Mouse (Mus musculus) heart, postnatal 10 days (tissue): ENCODE data around the gene Igf2bp1. TPM values are rescaled to one million over a fixed set of nuclear protein-coding genes. Genes with fewer than 3 reads are reported as not detected.

Experiments used
- DNase-seq, 2 experiments: peaks; one replicate each; pipeline ENCODE4 v3.0.0; 2021
- intact Hi-C: fragments of 180-260 bp; cut with DNase I; formaldehyde crosslinking; loops from one replicate; pipeline ENCODE4 v1.15.1; 2025
- total RNA-seq, 2 experiments: library from RNA; stranded (reverse); gene quantifications; 2 replicates each; pipeline ENCODE4 v1.2.3; 2021

Gene Igf2bp1
- total RNA-seq, 2 experiments from 2014 or later, result 0.45 to 0.72 TPM

DNA sequence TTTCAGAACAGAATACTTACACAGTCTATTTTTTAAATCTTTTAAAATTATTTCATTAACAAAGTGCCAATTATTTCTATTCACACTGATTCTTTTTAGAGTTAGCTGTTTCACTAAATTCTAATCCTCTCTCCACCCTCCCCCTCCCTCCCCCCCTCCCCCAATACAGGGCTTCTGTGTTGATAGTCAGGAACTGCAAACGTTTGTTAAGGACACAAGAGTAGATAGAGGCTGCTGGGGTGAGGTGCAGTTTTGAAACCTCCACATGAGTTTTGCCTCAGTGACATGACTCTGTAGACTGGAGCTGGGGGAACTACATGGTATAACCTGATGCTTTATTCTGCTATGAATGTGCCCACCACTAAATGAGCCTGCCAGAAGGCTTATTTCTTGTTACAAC lies 3.1 kb upstream of the Igf2bp1 start:
- intact Hi-C loops, result loop anchor here (5.0 to 10.0 kb wide), 2 partner anchors 193 to 266 kb away; partner anchors contain the start of gene Hoxb9
- no peak for DNase-seq

DNA sequence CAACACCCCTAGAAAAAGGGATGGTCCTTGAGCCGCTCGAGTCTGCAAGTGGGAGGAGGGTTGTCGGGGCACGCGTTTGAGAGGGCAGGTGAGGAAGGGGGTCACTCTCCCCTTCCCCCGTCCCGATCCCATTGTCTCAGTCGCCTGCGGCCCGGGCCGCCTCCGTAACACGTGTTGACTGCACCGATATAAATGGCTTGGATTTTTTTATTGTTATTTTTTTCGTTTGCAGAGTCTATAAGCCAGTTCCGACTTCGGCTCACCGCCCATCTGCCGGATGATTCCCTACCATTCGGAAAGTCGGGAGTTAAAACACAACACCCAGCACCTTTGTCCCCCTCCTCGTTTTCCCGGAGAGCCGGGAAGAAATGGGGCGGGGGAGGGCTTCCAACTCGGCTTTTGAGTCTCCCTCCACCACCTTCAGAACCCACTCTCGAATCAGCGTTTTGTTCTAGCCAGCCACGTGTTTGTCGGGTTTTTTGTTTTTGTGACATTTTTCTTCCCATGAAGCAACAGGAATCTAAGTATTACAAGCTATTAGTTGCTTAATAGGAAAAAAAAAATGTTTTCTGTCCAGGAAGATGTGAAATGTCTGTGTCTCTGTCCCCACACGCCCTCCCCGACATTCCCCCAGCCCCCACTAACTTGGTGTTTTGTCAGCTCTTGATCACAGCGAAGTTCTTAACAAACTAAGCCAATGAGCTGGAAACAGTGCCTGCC lies 1.9 kb upstream of the Igf2bp1 start:
- DNase-seq, result peak; percentile 48 to 52
- intact Hi-C loops, result loop anchor here (5.0 to 10.0 kb wide), 2 partner anchors 195 to 267 kb away; partner anchors contain the start of gene Hoxb9

DNA sequence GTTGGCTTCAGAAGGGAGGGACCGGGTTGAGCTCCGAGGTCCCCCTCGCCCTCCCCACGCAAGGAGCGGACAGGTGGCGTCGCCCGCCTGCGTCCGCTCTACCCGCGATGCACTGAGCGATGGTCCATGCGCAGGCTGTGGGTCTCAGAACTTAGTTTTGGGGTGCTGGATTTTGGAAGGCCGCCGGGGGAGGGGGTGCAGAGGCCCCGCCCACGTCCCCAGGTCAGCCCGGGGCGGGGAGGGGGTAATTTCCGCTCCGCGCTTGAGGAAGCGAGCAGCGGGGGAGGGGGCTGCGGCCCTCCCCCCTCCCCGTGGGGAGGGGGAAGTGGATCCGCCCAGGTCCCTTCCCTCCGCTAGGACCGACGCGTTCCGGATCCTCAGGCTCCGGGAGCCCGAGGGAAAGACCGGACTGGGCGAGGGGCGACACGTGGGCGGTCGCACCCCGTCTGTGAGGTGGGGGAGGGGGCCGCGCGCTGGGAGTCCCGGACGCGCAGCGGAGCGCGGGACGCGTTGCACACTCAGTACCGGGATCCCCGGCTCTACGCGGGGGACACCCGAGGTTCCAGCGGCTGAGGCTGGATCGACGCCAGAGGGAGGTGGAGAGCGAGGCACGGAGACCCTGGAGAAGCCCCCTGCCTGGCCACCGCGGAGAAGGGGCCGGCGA lies 1.2 kb upstream of the Igf2bp1 start:
- intact Hi-C loops, result loop anchor here (5.0 to 10.0 kb wide), 2 partner anchors 195 to 268 kb away; partner anchors contain the start of gene Hoxb9
- peak; percentile 23 to 53 for DNase-seq

DNA sequence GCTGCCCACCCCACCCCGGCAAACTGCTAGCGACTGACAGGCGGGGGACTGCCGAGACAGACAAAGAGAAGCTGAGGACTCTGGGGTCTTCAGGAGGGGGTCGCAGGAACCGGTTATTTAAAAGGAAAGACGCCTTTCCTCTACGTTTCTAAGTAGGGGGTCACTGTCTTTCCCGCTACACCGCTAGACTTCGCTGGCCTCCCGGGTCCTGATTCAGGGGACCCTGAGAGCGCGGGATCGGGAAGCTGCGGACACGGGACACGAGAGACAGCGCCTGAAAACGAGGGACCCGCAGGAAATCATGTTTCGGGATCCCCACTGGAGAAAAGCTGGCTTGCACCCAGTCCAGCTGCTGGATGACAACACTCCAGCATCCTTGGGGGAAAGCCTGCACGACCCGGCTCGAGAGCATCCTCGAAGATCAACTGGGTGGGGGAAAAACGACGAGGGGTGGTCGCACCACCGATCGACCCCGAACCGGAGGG lies 669 bp upstream of the Igf2bp1 start:
- intact Hi-C loops, result loop anchor here (5.0 to 10.0 kb wide), 2 partner anchors 196 to 268 kb away; partner anchors contain the start of gene Hoxb9

DNA sequence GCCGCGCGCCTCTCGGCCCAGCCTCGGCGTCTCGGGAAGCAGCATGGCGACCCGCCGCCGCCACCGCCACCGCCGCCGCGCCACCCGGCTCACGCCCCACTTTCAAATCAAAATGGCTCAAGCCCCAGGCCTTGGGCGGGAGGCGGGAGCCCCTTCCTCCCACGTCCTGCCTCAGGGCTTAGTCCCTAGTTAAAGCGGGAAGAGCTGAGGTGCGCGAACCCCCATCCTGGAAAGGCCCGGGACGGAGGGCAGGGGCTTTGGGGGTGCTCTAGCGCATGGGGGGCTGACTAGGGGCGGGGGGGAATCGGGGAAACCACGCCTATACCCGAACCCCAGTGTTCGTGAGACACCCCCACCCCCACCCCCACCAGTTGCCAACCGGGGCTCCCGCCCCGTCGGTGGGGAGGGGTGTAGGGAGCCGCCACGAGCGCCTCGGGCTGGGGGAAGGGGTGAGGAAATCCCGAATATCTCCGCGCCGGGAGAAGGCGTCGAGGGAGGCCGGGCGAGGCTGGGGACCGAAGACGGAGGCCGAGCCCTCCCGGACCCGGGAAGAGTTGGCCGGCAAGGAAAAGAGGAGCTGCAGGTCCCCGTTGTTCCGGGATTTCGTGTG lies 842 bp downstream of the Igf2bp1 start:
- peak in 1 of 2 experiments; percentile 52 for DNase-seq
- intact Hi-C loops, result loop anchor here (5.0 to 10.0 kb wide), 2 partner anchors 197 to 270 kb away; partner anchors contain the start of gene Hoxb9

More for the DNA sequence above, 669 bp upstream of the Igf2bp1 start:
- DNase-seq, result peak; percentile 49 to 56

DNA sequence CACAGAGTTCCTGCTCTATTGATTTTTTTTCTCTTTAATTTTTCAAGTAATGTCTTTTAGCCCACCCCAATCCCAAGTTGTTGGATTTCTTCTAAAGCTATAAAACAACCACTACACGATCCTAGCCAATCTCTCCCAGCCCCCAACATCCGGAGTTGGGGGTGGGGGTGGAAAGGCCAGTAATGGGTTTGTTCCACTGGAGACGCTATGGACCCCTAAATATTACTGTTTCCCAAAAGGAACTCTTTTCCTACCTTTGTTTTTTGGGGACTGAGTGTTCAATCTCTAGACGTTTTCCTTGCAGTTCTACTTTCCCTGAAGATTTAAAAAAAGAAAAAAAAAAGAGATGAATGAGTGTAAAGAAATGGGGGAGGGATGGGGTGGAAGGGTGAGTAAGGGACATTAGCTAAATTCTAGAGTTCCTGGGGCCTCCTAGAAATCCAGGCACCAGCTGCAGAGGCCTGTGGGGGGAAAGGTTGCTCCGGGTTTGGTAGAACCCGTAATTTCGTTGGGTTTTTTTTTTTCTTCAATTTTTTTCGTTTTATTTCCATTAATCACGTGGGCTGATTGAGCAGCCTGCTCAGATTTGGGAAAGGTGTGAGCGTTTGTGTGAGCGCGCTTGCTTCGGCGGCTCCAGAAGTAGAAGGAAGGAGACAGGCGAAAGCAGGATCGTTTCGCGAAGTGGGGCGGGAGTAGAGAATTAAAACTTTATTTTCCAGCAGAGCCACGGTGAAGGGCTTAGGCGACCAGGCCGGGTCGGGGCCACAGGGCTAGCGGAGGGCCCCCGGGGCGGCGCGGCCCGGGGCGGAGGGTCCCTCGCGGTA lies 1.6 kb downstream of the Igf2bp1 start:
- intact Hi-C loops, result loop anchor here (10.0 kb wide), 1 partner anchor 271 kb away; the partner anchor contains the start of gene Hoxb9
- DNase-seq, result peak in 1 of 2 experiments; percentile 51

DNA sequence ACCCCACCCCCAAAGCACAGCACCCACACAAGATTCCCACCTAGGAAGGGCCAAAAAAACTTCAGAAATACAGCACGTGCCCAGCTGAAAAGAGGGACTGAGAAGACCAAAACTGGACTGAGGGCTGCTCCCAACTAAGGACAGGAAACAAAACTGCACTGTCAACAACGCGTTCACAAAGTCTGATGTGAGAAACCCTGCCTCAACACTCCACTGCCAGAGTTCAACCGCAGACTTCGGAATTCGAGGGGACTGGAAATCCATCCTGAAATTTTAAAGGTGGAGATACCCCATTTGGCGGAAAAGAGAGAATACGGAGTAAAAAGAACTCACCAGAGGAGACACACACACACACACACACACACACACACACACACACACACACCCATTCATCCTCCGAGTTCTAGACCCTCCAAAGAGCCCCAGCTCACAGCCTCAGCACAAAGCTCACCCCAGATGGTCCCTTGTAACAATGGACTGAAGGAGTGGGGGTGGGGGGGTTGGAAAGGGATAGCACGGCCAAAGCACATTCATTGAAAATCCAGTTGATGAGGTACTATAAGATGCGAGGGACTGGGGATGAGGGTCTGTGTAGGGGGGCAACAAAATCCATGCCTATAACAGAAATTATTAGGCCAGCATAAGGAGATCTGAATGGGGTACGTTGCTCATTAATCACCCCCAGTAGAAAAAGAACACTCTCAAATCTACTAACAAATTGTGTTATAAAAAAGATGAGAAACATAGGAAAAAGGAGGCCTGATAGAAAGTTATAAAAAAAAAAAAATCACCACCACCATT lies 2.4 kb downstream of the Igf2bp1 start:
- intact Hi-C loops, result loop anchor here (10.0 kb wide), 1 partner anchor 272 kb away; the partner anchor contains the start of gene Hoxb9

DNA sequence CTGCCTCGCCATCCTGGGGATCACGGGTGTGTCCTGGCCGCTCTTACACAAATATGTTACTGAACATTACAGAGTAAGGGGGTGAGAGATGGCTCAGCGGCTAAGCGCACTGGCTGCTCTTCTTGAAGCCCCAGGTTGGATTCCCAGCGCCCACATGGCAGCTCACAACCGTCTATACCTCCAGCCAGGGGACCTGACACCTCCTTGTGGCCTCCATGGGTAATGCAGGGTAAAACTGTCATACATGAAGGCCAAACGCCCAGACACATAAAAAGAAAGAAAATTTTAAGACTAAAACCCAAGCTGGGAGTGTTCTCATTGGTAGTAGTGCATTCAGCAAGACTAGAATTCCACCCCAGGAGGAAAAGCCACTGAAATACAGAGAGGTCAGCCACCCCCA lies 11.6 kb downstream of the Igf2bp1 start:
- intact Hi-C loops, result no loop called here
- DNase-seq, result no peak

More for the DNA sequence above, 2.4 kb downstream of the Igf2bp1 start:
- no peak for DNase-seq

DNA sequence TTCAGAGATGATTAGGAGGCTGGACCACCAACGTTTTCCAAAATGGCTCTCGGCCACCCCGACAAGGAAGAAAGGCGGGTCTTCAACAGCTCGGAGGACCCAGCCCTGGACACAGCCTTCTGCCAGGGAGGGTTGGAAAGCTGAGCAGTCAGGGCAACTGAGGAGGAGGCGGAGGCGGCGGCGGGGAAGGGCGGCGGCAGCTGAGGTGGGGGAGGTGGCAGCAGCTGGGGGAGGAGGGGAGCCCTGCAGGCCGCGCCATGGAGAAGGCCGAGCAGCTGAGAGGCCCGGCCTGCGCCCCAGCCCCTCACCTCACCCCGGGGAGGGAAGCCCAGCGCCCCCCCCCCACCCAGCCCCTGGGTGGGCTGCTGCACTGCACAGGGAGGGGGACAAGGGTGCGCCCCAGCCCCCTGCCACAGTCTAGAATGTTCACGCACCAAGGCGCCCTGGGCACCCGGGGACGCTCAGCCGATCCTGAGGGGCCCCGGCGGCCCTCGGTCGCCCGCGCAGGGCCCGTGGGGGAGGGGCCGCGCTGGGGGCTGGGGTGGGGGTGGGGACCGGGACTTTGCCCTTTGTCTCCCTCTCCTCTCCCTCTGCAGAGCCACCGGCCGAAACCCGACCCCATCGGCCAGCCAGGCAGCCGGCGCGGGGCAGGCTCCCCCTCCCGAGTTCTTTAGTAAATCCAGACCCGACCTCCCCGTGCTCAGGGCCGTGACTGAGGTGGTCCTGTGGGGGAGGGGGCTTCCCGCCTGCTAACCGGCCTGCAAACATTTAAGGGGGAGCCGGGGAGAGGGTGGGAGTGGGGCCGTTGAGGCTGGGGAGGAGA lies 14.6 kb downstream of the Igf2bp1 start:
- DNase-seq, result peak; percentile 39 to 60
- intact Hi-C loops, result no loop called here

DNA sequence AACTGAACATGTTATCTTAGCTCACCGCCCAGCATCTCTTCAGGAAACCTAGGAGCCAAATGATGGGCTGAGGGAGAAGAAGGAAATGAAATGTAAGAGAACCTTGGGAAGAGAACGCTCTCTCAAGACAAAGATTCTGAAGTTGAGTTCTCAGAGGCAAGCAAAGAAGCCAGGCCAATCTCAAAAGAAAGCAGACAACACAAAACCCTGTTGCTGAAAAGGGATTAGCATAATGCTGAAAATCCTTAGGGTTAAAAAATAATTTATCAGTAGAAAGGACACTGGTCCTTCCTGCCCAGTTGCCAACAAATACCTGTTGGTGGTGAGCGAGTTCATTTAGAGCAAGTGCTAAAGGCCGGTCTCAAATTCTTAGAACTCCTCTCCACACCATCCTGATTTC lies 15.3 kb downstream of the Igf2bp1 start:
- intact Hi-C loops, result no loop called here
- DNase-seq, result no peak

DNA sequence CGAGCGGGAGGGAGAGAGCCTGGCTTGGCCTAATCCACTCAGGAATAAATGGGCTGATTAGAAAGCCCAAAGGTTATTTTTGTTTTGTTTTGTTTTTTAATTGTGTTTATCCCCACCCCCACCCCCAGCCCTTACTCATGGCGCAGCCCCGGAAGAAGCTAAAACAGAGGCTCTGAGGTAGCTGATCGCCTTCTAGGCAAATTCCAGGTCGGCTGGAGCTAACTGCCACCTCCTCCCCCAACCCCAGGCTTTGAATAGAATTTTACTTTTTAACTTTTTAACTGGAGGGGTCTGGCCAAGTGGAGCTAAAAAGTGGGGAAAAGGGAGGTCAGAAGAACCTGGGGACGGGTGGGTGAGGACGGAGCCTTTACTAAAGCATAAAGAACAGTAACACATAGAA lies 15.9 kb downstream of the Igf2bp1 start:
- DNase-seq, result no peak
- intact Hi-C loops, result no loop called here

DNA sequence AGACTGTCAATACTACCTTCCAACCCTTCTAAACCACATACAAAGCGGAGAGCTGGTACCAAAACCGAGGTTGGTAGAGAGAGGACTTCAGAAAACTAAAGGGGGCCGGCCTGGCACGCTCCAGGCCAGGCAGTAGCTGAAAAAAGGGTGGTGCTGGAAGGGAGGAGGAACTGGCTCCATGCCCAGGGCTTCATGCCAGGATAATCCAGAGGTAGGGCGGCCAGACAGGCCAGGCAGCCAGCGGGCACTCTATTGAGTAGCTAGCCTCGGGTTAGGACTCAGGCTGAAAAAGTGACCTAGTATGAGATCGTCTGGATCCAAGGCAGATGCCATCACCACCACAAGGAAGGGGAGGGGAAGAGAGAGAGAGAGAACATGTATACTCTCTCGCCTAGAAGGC lies 17.2 kb downstream of the Igf2bp1 start:
- intact Hi-C loops, result no loop called here
- peak; percentile 88 for DNase-seq

DNA sequence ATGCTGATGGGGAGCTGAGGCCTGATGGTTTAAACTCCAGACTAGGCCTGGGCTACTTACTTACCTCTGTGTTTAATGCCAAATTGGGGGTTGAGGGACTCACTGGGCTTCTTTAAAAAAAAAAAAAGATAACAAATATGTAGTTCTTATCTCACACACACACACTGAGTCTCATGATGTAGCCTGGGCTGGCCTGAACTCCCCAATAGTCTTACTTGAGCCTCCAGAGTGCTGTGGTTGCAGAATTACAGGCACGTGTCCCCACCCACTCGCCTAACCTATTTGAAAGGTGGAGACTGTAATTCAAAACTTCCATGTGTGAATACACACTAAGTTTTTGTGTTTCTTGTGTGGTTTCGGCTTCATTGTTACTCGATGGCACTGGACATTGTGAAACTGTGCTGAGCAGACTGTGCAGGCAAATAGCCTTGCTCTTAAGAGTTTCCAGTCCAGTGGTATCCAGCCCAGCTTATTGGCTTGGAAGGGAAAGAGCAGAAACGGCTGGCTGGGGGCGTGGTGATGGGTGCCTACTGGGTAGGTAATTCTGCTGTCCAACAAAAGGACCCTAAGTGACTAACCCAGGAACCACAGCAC lies 17.8 kb downstream of the Igf2bp1 start:
- intact Hi-C loops, result no loop called here
- no peak for DNase-seq

DNA sequence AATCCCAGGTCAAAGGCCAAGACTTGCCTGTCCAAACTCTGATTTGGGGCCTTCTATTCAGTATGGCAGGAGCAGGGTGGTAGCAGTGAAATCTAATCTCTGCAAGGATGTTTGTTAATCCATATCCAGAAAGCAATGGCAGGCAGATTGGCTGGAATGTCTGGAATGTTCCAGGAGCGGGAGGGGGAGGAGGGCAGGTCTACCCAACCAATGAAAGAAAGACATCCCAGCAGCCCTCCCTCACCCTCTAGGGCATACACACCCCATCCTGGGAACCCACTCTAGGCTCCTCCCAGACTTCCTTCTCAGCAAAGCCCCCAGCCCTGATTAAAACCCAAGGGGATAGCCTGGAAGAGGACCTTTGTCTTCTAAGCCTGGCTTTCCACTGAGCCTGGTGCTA lies 23.3 kb downstream of the Igf2bp1 start:
- peak; percentile 12 to 32 for DNase-seq
- intact Hi-C loops, result loop anchor here (5.0 kb wide), 1 partner anchor 210 kb away; no protein-coding TSS in a partner anchor

DNA sequence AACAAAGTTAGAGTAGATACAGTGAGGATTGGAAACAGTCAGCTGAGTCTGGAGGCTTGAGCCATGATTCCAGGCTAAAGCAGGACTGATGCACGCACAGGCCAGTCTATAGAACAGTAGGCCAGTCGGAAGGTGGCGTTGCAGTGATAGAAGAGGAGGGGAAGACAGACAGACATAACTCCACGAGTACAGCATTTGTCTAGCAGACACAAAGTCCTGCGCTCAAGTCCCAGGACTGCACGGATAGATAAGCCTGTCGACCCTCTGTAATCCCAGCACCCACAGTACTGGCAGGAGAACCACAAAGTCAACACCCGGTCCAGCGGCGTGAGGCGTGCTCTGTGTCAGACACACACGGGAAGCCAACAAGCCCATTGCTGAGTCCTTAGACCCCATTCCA lies 23.9 kb downstream of the Igf2bp1 start:
- intact Hi-C loops, result loop anchor here (2.0 to 5.0 kb wide), 3 partner anchors 105 to 210 kb away; no protein-coding TSS in a partner anchor
- DNase-seq, result no peak

DNA sequence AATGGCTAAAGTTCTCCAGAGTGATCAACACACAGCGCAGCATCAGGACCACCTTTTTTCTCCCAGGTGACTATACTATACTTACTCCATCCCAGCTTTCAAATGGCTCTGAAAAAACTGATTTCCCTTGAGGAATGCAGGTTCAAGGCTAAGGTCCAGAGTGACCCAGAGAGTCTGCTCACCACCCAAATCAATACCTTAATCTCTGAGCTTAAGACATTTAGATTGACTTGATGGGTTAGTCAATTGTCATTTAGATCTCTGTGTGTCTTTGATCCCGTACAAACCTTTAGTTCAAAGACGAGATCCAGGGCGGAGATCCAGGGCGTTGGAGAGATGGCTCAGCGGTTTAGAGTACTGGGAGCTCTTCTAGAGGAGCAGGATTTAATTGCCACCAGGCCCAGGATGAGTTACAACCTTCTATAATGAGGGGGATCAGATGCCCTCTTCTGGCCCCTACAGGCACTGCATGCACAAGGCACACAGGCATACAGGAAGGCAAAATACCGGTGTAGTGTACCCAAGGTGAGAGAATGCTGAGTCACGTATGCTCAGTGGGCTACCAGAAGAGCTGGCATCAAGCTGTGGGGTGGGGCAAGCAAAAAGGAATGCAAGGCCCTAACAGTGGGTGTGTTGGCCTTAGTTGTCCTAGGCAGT lies 24.9 kb downstream of the Igf2bp1 start:
- intact Hi-C loops, result loop anchor here (2.0 to 5.0 kb wide), 3 partner anchors 104 to 209 kb away; no protein-coding TSS in a partner anchor
- DNase-seq, result peak; percentile 24 to 60

DNA sequence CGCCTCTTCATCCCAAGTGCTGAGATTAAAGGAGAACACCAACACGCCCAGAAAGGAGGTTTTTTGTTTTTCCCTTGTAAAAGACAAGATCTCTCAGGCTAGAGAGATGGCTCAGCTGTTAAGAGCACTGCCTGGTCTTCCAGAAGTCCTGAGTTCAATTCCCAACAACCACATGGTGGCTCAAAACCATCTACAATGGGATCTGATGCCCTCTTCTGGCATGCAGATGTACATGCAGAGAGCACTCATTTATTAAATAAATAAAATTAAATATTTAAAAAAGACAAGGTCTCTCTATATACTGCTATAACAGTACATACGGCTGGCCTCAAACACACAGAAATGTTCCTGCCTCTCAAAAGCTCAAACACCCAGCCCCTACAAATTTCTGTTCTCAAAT lies 27.3 kb downstream of the Igf2bp1 start:
- intact Hi-C loops, result loop anchor here (10.0 kb wide), 1 partner anchor 116 kb away; no protein-coding TSS in a partner anchor
- DNase-seq, result no peak
